Mouse (Mus musculus): ENCODE results near the gene Lpar1.

GRCm38 (mm10) chr4:58540385-58540784 lies 13.3 kb downstream of the Lpar1 start:
- no peak for TF ChIP-seq CTCF (IDR thresholded peaks at IDR 0.05; ENCODE audit: extremely low read depth, insufficient read length, insufficient replicate concordance, low read depth, low read length)
- no peak for TF ChIP-seq POLR2A (IDR thresholded peaks at IDR 0.05; ENCODE audit: low read depth, low read length)
